Mouse (Mus musculus) lung, embryonic 15.5 days (tissue): ENCODE measurements around the gene Ppp2r3c. TPM values are rescaled to one million over a fixed set of nuclear protein-coding genes. Genes with fewer than 3 reads are reported as not detected.
"Not testable (repeated sequence)": the region's sequence is repeated elsewhere in the genome, so short reads cannot be mapped to it uniquely, and the experiment has no call there.

Experiments
- ATAC-seq: fragments of 200-750 bp; cut with Nextera tagmentation; 2 replicates; pipeline ENCODE4 v1.8.0; 2017; ENCODE audit warnings: moderate number of reproducible peaks, borderline replicate concordance; ENCODE audit not compliant: low FRiP score, low TSS enrichment; ENCODE audit errors: extremely low read depth
- H3K27ac ChIP-seq: fragments of 300-500 bp; sonication (generic); 2 replicates; pipeline ENCODE4 v1.5.1; 2015; ENCODE audit warnings: moderate library complexity, mild to moderate bottlenecking, inconsistent platforms
- H3K27me3 ChIP-seq: fragments of 300-500 bp; sonication (generic); 2 replicates; pipeline ENCODE4 v1.6.1; 2015; ENCODE audit warnings: inconsistent platforms
- H3K36me3 ChIP-seq: fragments of 300-500 bp; sonication (generic); 2 replicates; pipeline ENCODE4 v1.6.1; 2015; ENCODE audit warnings: inconsistent platforms
- H3K4me1 ChIP-seq: fragments of 300-500 bp; sonication (generic); 2 replicates; pipeline ENCODE4 v1.6.1; 2015; ENCODE audit warnings: inconsistent platforms
- H3K4me2 ChIP-seq: fragments of 300-500 bp; sonication (generic); 2 replicates; pipeline ENCODE4 v1.6.1; 2015; ENCODE audit warnings: inconsistent platforms, mild to moderate bottlenecking, moderate library complexity
- H3K4me3 ChIP-seq: fragments of 300-500 bp; sonication (generic); 2 replicates; pipeline ENCODE4 v1.5.1; 2015; ENCODE audit warnings: mild to moderate bottlenecking, inconsistent platforms
- H3K9ac ChIP-seq: fragments of 300-500 bp; sonication (generic); 2 replicates; pipeline ENCODE4 v1.6.1; 2015; ENCODE audit warnings: inconsistent platforms
- H3K9me3 ChIP-seq: fragments of 300-500 bp; sonication (generic); 2 replicates; pipeline ENCODE4 v1.6.1; 2016; ENCODE audit warnings: inconsistent platforms
- WGBS: fragments of 180-500 bp; shearing (Covaris S2); methylation state at CpG from one replicate; pipeline ENCODE4 v1.1.7; 2015; 5-methylcytosine and 5-hydroxymethylcytosine counted together
- polyA plus RNA-seq: library from polyadenylated mRNA; unstranded; fragments of >200 nt; fragmentation: Nextera tagmentation; extraction: Ambion mirVana; gene quantifications from 2 replicates; pipeline ENCODE4 v1.2.1, GENCODE M21; 2015

Gene Ppp2r3c
- polyA plus RNA-seq, 1 experiment from 2014 or later = 11.9 TPM

- Histone ChIP-seq H3K4me1 (0 out of 2 replicates have a peak, but pooled peaks cover 4% of the 10 kb centered on the region), H3K36me3 (peaks cover 9% of the 10 kb centered on the region), H3K27me3 (no peaks in the 10 kb centered on the region), H3K9me3 (no peaks in the 10 kb centered on the region), H3K27ac (no peak overlapping the region), H3K9ac (no peak overlapping the region), H3K4me2 (no peak overlapping the region), H3K4me3 (no peak overlapping the region)
- WGBS = 84% methylated on average over 5 of the region's 5 CpGs
- ATAC-seq = no peak
These were observed 11.1 kb upstream of the Ppp2r3c start for GRCm38 (mm10) chr12:55313901-55314300.

DNA sequence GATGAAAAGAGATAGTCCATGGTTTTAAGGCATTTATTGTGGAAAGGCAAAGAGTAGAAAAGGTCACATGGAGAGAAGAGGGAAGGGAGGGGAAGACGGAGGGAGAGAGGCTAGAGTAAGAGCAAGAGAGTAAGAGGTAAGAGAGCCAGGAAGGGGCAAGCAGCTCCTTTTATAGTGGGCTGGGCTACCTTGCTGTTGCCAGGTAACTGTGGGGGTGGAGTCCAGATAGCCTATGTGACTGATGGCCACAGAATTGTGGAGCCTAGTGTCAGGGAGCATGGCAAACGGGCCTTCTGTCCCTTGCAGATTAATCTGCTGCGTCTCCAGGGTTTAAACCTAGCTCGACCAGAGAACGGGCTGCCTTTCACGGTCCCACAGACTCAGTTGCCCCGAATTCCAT lies 9.0 kb upstream of the Ppp2r3c start:
- 83% methylated on average over 7 of the region's 7 CpGs for WGBS

DNA sequence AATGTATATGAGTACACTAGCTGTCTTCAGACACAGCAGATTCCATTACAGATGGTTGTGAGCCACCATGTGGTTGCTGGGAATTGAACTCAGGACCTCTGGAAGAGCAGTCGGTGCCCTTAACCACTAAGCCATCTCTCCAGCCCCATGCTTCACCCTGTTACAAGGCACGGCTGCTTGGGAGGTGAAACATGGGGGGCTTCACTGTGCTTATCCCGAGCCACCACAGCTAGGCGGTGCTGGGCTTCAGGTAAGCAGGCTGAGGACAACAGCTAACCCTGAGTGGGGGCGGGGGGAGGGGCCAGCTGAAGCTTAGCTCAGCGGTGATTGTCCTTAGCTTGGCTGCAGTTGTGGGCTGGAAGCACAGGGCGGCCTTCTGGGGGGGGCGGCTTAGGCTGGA lies 6.7 kb upstream of the Ppp2r3c start:
- no peak overlapping the region for H3K4me2 ChIP-seq
- no peaks in the 10 kb centered on the region for H3K27me3 ChIP-seq
- no peaks in the 10 kb centered on the region for H3K9me3 ChIP-seq
- no peak for ATAC-seq
- no peak overlapping the region for H3K4me3 ChIP-seq
- 0 out of 2 replicates have a peak, but pooled peaks cover 3% of the 10 kb centered on the region for H3K4me1 ChIP-seq
- no peak overlapping the region for H3K9ac ChIP-seq
- H3K27ac ChIP-seq = no peak overlapping the region
- 78% methylated on average over 8 of the region's 8 CpGs for WGBS
- peaks cover 10% of the 10 kb centered on the region for H3K36me3 ChIP-seq

More for the DNA sequence above, 9.0 kb upstream of the Ppp2r3c start:
- Histone ChIP-seq H3K9ac (no peak overlapping the region), H3K4me2 (no peak overlapping the region), H3K4me1 (0 out of 2 replicates have a peak, but pooled peaks cover 4% of the 10 kb centered on the region), H3K36me3 (peaks cover 11% of the 10 kb centered on the region; the same call in 1 of the 2 replicates), H3K27me3 (no peaks in the 10 kb centered on the region), H3K9me3 (no peaks in the 10 kb centered on the region), H3K4me3 (no peak overlapping the region), H3K27ac (no peak overlapping the region)
- no peak for ATAC-seq

GRCm38 (mm10) chr12:55308731-55309130 lies 5.9 kb upstream of the Ppp2r3c start:
- Histone ChIP-seq H3K4me2 (no peak overlapping the region), H3K9ac (no peak overlapping the region), H3K4me3 (no peak overlapping the region), H3K36me3 (peaks cover 10% of the 10 kb centered on the region), H3K4me1 (peaks cover 7% of the 10 kb centered on the region; the same call in 1 of the 2 replicates), H3K27me3 (no peaks in the 10 kb centered on the region), H3K27ac (no peak overlapping the region), H3K9me3 (no peaks in the 10 kb centered on the region)
- 90% methylated on average over 9 of the region's 9 CpGs for WGBS
- no peak for ATAC-seq

DNA sequence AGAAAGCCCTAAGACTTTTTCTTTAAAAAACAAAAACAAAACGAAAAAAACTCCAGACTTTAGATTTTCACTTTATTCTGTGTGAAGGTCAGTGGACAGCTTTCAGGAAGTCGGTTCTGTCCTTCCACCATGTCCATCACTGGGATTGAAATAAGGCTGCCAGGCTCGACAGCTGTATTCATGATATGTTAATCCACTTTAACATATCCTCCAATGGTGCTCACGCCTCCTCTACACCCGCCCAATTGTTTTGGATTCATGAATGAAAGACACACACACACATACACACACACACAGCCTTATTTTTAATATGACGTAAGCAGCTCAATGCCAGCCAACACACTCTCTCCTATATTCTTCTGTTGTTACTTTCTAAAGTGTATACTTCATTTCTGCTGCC lies 4.8 kb upstream of the Ppp2r3c start:
- Histone ChIP-seq H3K9ac (no peak overlapping the region), H3K4me1 (peaks cover 10% of the 10 kb centered on the region; the same call in 1 of the 2 replicates), H3K4me2 (no peak overlapping the region), H3K4me3 (no peak overlapping the region), H3K9me3 (no peaks in the 10 kb centered on the region), H3K27ac (no peak overlapping the region), H3K36me3 (peaks cover 9% of the 10 kb centered on the region), H3K27me3 (no peaks in the 10 kb centered on the region)
- no peak for ATAC-seq
- 83% methylated on average over 6 of the region's 6 CpGs for WGBS

DNA sequence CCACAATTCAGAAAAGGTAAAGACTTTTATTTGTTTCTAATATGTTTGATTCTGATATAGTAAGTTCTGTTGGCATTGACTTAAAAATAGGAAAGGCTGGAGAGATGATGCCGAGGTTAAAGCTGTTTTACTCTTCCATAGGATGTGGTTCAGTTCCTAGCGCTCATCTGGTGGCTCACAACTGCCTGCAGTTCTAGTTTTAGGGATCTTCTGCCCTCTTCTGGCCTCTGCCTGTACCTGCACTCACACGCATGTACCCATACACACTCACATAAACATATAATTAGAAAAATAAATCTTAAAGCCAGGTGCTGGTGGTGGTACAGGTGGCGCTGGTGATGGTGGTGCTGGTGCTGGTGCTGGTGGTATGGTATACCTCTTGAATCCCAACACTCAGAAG lies 3.6 kb upstream of the Ppp2r3c start:
- Histone ChIP-seq H3K36me3 (peaks cover 8% of the 10 kb centered on the region), H3K9me3 (no peaks in the 10 kb centered on the region), H3K27ac (no peak overlapping the region), H3K9ac (no peak overlapping the region), H3K27me3 (no peaks in the 10 kb centered on the region), H3K4me3 (no peak overlapping the region), H3K4me1 (peaks cover 17% of the 10 kb centered on the region), H3K4me2 (no peak overlapping the region)
- WGBS = 93% methylated on average over 4 of the region's 4 CpGs
- ATAC-seq = no peak

- Histone ChIP-seq H3K4me3 (peak overlapping the region; percentile 60), H3K4me2 (peak overlapping the region; percentile 73), H3K9ac (peak overlapping the region; percentile 62), H3K27me3 (no peaks in the 10 kb centered on the region), H3K4me1 (peaks cover 24% of the 10 kb centered on the region), H3K36me3 (peaks cover 18% of the 10 kb centered on the region), H3K27ac (peak overlapping the region; percentile 91), H3K9me3 (no peaks in the 10 kb centered on the region)
- WGBS = 35% methylated on average over 11 of the region's 11 CpGs
- ATAC-seq = no peak
These were observed 1.1 kb downstream of the Ppp2r3c start for GRCm38 (mm10) chr12:55301472-55302300.

GRCm38 (mm10) chr12:55300820-55301351 lies 1.9 kb downstream of the Ppp2r3c start:
- Histone ChIP-seq H3K9me3 (no peaks in the 10 kb centered on the region), H3K4me3 (0 out of 2 replicates have a peak overlapping the region, but pooled peaks have one; percentile 0), H3K9ac (no peak overlapping the region), H3K27me3 (no peaks in the 10 kb centered on the region), H3K36me3 (peaks cover 19% of the 10 kb centered on the region), H3K4me2 (peak overlapping the region; percentile 73), H3K27ac (no peak overlapping the region), H3K4me1 (peaks cover 24% of the 10 kb centered on the region)
- 86% methylated on average over 3 of the region's 3 CpGs for WGBS
- ATAC-seq = no peak

DNA sequence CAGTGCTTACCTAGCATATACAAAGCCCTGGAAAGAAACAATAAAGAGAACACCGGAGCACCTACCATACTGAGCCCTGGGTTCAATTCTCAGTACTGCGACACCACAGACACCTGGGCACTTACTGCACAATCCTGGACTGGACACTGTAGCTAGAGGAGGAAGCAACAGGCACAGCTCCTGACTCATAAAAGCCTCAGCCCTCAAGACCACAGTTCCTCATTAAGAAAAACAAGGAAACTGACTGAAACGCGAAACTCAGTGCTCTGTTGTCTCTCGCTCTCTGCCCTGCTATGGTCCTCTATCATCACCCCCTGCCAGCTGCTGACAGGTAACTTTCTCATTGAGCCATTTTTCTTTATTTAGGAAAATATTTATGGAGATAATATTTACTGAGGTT lies 3.5 kb downstream of the Ppp2r3c start, which contains the start of gene 1110008L16Rik:
Gene 1110008L16Rik, plus strand, starts transcription at position 242 of the 400 bp plus-strand sequence.
- Histone ChIP-seq H3K4me2 (no peak within 1 kb of the TSS), H3K4me1 (peaks cover 21% of the 10 kb centered on the region), H3K4me3 (no peak within 1 kb of the TSS), H3K27ac (no peak within 1 kb of the TSS), H3K9me3 (no peaks in the 10 kb centered on the region), H3K9ac (no peak within 1 kb of the TSS), H3K27me3 (no peaks in the 10 kb centered on the region), H3K36me3 (peaks cover 27% of the 10 kb centered on the region)
- ATAC-seq = no peak
- WGBS = 84% methylated on average over 5 of the region's 5 CpGs

GRCm38 (mm10) chr12:55298112-55298511 lies 4.7 kb downstream of the Ppp2r3c start:
- Histone ChIP-seq H3K4me1 (peaks cover 14% of the 10 kb centered on the region), H3K36me3 (peaks cover 37% of the 10 kb centered on the region), H3K4me2 (no peak overlapping the region), H3K9ac (no peak overlapping the region), H3K27me3 (no peaks in the 10 kb centered on the region), H3K4me3 (no peak overlapping the region), H3K9me3 (no peaks in the 10 kb centered on the region), H3K27ac (no peak overlapping the region)
- WGBS = 90% methylated on average over 9 of the region's 9 CpGs
- ATAC-seq = no peak

- H3K4me1 ChIP-seq, H3K9ac ChIP-seq, H3K4me2 ChIP-seq, ATAC-seq, H3K4me3 ChIP-seq, H3K9me3 ChIP-seq, H3K27me3 ChIP-seq, H3K36me3 ChIP-seq, H3K27ac ChIP-seq: not testable (repeated sequence)
- WGBS = 87% methylated on average over 4 of the region's 6 CpGs
These were observed 25.2 kb downstream of the Ppp2r3c start for GRCm38 (mm10) chr12:55277583-55277982.

GRCm38 (mm10) chr12:55272243-55272642 lies 30.6 kb downstream of the Ppp2r3c start:
- Histone ChIP-seq H3K4me2 (no peak overlapping the region), H3K4me3 (no peak overlapping the region), H3K4me1 (no peaks in the 10 kb centered on the region), H3K27ac (no peak overlapping the region), H3K36me3 (no peaks in the 10 kb centered on the region), H3K27me3 (no peaks in the 10 kb centered on the region), H3K9ac (no peak overlapping the region), H3K9me3 (no peaks in the 10 kb centered on the region)
- WGBS = 82% methylated on average over 3 of the region's 3 CpGs
- no peak for ATAC-seq
